8 mouse cellular contexts compared by ENCODE assay signal in the genomic region with DNA sequence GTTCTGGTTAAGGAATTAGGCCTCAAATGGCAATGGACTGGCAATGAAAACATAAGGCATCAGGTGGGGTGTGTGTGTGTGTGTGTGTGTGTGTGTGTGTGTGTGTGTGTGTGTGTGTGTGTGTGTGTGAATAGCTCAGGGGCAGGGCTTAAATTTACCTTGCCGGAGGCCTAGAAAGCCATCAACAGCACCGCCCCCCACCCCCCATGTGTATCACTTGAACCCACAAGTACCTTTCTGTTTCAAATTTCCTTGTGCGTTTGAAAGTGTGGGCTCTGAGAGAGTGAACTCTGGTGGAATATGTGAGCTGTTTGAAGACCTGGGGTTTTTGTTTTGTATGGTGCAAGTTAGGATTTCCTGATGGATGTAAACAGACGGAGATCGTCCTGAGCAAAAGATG.
DNase-seq lines count a peak whose midpoint lies in the region; ATAC-seq and TF ChIP-seq lines count a peak whose summit lies in the region.

No protein-coding gene starts in this region.

- 63% methylated on average over 5 of the region's 5 CpGs for WGBS in heart, embryonic 10.5 days
- WGBS in hindbrain, embryonic 10.5 days = 59% methylated on average over 5 of the region's 5 CpGs
- WGBS in liver, embryonic 16.5 days (ENCODE audit: insufficient replicate concordance) = 58% methylated on average over 5 of the region's 5 CpGs

- no peak for DNase-seq in heart, embryonic 10.5 days (ENCODE audit: low spot score)
- DNase-seq in heart, adult 18-20 months = no peak
- peak; percentile 12 for DNase-seq in hindbrain, embryonic 10.5 days (ENCODE audit: low spot score)
- DNase-seq in urinary bladder, postnatal 4 days (ENCODE audit: low spot score in 2 of 2) = no peak
- DNase-seq in urinary bladder, postnatal 36 days (ENCODE audit: low spot score in 2 of 2) = no peak
- no peak for DNase-seq in thymus, postnatal 10 days (ENCODE audit: low spot score in 2 of 2)

- no peaks in the 10 kb centered on the region for H3K27me3 ChIP-seq in heart, embryonic 10.5 days (ENCODE audit: insufficient read depth, poor library complexity, severe bottlenecking)
- no peaks in the 10 kb centered on the region for H3K27me3 ChIP-seq in E14TG2a.4 (ENCODE audit: insufficient read depth, low read length)
- H3K27me3 ChIP-seq in hindbrain, embryonic 10.5 days (ENCODE audit: insufficient read depth, poor library complexity, severe bottlenecking) = no peaks in the 10 kb centered on the region
- no peaks in the 10 kb centered on the region for H3K27me3 ChIP-seq in liver, embryonic 16.5 days (ENCODE audit: control insufficient read depth, insufficient read depth, low read depth, low read length)

- H3K4me3 ChIP-seq in heart, embryonic 10.5 days = peak overlapping the region; percentile 63
- peak overlapping the region; percentile 84 for H3K4me3 ChIP-seq in E14TG2a.4 (replicated peaks; ENCODE audit: low read length)
- peak overlapping the region; percentile 54 for H3K4me3 ChIP-seq in hindbrain, embryonic 10.5 days
- peak overlapping the region; percentile 61 for H3K4me3 ChIP-seq in liver, embryonic 16.5 days (ENCODE audit: low read depth, low read length)

- no peak; the same call in 1 of the 2 replicates for ATAC-seq in liver, embryonic 16.5 days (ENCODE audit: low read depth)

- peak overlapping the region; percentile 80 for H3K27ac ChIP-seq in heart, embryonic 10.5 days
- peak overlapping the region; percentile 70 for H3K27ac ChIP-seq in hindbrain, embryonic 10.5 days
- no peak overlapping the region for H3K27ac ChIP-seq in liver, embryonic 16.5 days (ENCODE audit: low read length)

- H3K4me2 ChIP-seq in liver, embryonic 16.5 days (ENCODE audit: low read depth, low read length) = peak overlapping the region; percentile 83

- no peaks in the 10 kb centered on the region for H3K9me3 ChIP-seq in heart, embryonic 10.5 days
- H3K9me3 ChIP-seq in E14TG2a.4 (ENCODE audit: low read length) = no peaks in the 10 kb centered on the region
- H3K9me3 ChIP-seq in hindbrain, embryonic 10.5 days = peaks cover 19% of the 10 kb centered on the region
- H3K9me3 ChIP-seq in liver, embryonic 16.5 days (replicated peaks; ENCODE audit: control insufficient read depth, low read length) = no peaks in the 10 kb centered on the region

- H3K36me3 ChIP-seq in heart, embryonic 10.5 days = peaks cover 15% of the 10 kb centered on the region
- peaks cover 4% of the 10 kb centered on the region; the same call in 1 of the 2 replicates for H3K36me3 ChIP-seq in E14TG2a.4 (ENCODE audit: insufficient read depth, low read length)
- peaks cover 11% of the 10 kb centered on the region for H3K36me3 ChIP-seq in hindbrain, embryonic 10.5 days
- no peaks in the 10 kb centered on the region; the same call in 1 of the 2 replicates for H3K36me3 ChIP-seq in liver, embryonic 16.5 days (ENCODE audit: control insufficient read depth, insufficient read depth)

- H3K9ac ChIP-seq in liver, embryonic 16.5 days (ENCODE audit: low read depth, low read length) = no peak overlapping the region

- TF ChIP-seq CTCF in E14TG2a.4 (conservative IDR thresholded peaks at IDR 0.05; ENCODE audit: low read length) = no peak

- H3K4me1 ChIP-seq in heart, embryonic 10.5 days = peaks cover 21% of the 10 kb centered on the region
- peaks cover 53% of the 10 kb centered on the region for H3K4me1 ChIP-seq in E14TG2a.4 (replicated peaks; ENCODE audit: low read depth, low read length)
- H3K4me1 ChIP-seq in hindbrain, embryonic 10.5 days (replicated peaks) = peaks cover 31% of the 10 kb centered on the region
- H3K4me1 ChIP-seq in liver, embryonic 16.5 days (ENCODE audit: control insufficient read depth, low read depth, low read length) = peaks cover 8% of the 10 kb centered on the region; the same call in 1 of the 2 replicates
